Mouse (Mus musculus) C2C12 (cell line): ENCODE measurements around the gene Trafd1.

ENCODE experiments used
- CTCF ChIP-seq: IDR thresholded peaks from one replicate; pipeline ENCODE4 v1.5.1; 2011; ENCODE audit not compliant: control insufficient read depth, insufficient read depth, insufficient read length
- FOSL1 ChIP-seq: IDR thresholded peaks from one replicate; pipeline ENCODE4 v1.8.0; 2011; ENCODE audit warnings: mild to moderate bottlenecking, low read length; ENCODE audit not compliant: poor library complexity, insufficient read depth, severe bottlenecking
- MAX ChIP-seq: IDR thresholded peaks from one replicate; pipeline ENCODE4 v1.6.1; 2011; ENCODE audit warnings: mild to moderate bottlenecking, control low read depth
- MYOG ChIP-seq: IDR thresholded peaks from one replicate; pipeline ENCODE4 v1.6.1; 2011; ENCODE audit not compliant: control insufficient read depth, insufficient read length; ENCODE audit errors: extremely low read depth
- USF1 ChIP-seq: IDR thresholded peaks from one replicate; pipeline ENCODE4 v1.6.1; 2011; ENCODE audit warnings: low read depth, mild to moderate bottlenecking, control low read depth, moderate library complexity

- TF ChIP-seq CTCF = no peak
- TF ChIP-seq MAX = no peak
- no peak for TF ChIP-seq MYOG
- TF ChIP-seq USF1 = no peak
- TF ChIP-seq FOSL1 = no peak
These were observed 10.6 kb downstream of the Trafd1 start for GRCm38 (mm10) chr5:121374790-121375189.
